Mouse (Mus musculus) lung, postnatal 0 days (tissue): ENCODE data around the gene Olfr1392. TPM values are rescaled to one million over a fixed set of nuclear protein-coding genes. Genes with fewer than 3 reads are reported as not detected.

Source experiments
- ATAC-seq: fragments of 200-750 bp; cut with Nextera tagmentation; 2 replicates; pipeline ENCODE4 v1.8.0; 2017; ENCODE audit warnings: moderate library complexity
- DNase-seq: peaks from one replicate; pipeline ENCODE4 v3.0.0-alpha.2; 2016; ENCODE audit warnings: low spot score
- H3K27ac ChIP-seq: fragments of 300-500 bp; sonication (generic); 2 replicates; pipeline ENCODE4 v1.5.1; 2014; ENCODE audit warnings: antibody characterized with exemption, mild to moderate bottlenecking, low read length, mixed read lengths
- H3K27me3 ChIP-seq: fragments of 300-500 bp; sonication (generic); replicated peaks from 2 replicates; pipeline ENCODE4 v1.6.1; 2014; ENCODE audit warnings: low read length, mixed read lengths; ENCODE audit not compliant: insufficient read depth
- H3K36me3 ChIP-seq: fragments of 300-500 bp; sonication (generic); 2 replicates; pipeline ENCODE4 v1.6.1; 2014; ENCODE audit warnings: low read length, mixed read lengths; ENCODE audit not compliant: insufficient read depth
- H3K4me1 ChIP-seq: fragments of 300-500 bp; sonication (generic); 2 replicates; pipeline ENCODE4 v1.6.1; 2014; ENCODE audit warnings: antibody characterized with exemption, low read depth, low read length, mixed read lengths; ENCODE audit not compliant: insufficient read depth
- H3K4me2 ChIP-seq: fragments of 300-500 bp; sonication (generic); replicated peaks from 2 replicates; pipeline ENCODE4 v1.6.1; 2014; ENCODE audit warnings: low read depth, mild to moderate bottlenecking, low read length, moderate library complexity, mixed read lengths
- H3K4me3 ChIP-seq: fragments of 300-500 bp; sonication (generic); 2 replicates; pipeline ENCODE4 v1.5.1; 2014; ENCODE audit warnings: low read depth, low read length
- H3K9ac ChIP-seq: fragments of 300-500 bp; sonication (generic); replicated peaks from 2 replicates; pipeline ENCODE4 v1.6.1; 2014; ENCODE audit warnings: low read depth, mild to moderate bottlenecking
- H3K9me3 ChIP-seq: fragments of 300-500 bp; sonication (generic); 2 replicates; pipeline ENCODE4 v1.6.1; 2016; ENCODE audit warnings: low read length, mixed read lengths
- CTCF ChIP-seq: IDR thresholded peaks from 2 replicates; pipeline ENCODE4 v1.5.1; 2016; ENCODE audit warnings: antibody characterized with exemption, mild to moderate bottlenecking
- EP300 ChIP-seq: IDR thresholded peaks from 2 replicates; pipeline ENCODE4 v1.6.1; 2016; ENCODE audit warnings: antibody characterized with exemption, mild to moderate bottlenecking, control low read depth
- WGBS: fragments of 180-500 bp; shearing (Covaris S2); extraction: QIAGEN DNeasy Blood & Tissue Kit; methylation state at CpG from one replicate; pipeline ENCODE4 v1.1.7; 2014; 5-methylcytosine and 5-hydroxymethylcytosine counted together
- polyA plus RNA-seq: library from polyadenylated mRNA; unstranded; fragments of >200 nt; fragmentation: Nextera tagmentation; extraction: Ambion mirVana; gene quantifications from 2 replicates; pipeline ENCODE4 v1.2.1, GENCODE M21; 2015

The Olfr1392 gene
- polyA plus RNA-seq, 1 experiment from 2014 or later: not detected

GRCm38 (mm10) chr11:49259829-49260228 is 25.3 kb upstream of the Olfr1392 start:
- no peaks in the 10 kb centered on the region for H3K27me3 ChIP-seq
- WGBS: 9% methylated on average over 1 of the region's 1 CpGs
- ATAC-seq: peak; percentile 33
- H3K27ac ChIP-seq: no peak overlapping the region
- no peak overlapping the region for H3K4me3 ChIP-seq
- no peak overlapping the region for H3K9ac ChIP-seq
- no peaks in the 10 kb centered on the region for H3K9me3 ChIP-seq
- peaks cover 22% of the 10 kb centered on the region for H3K36me3 ChIP-seq
- TF ChIP-seq EP300 (peak; percentile 20; the same call in 1 of the 2 replicates), CTCF (no peak)
- H3K4me1 ChIP-seq: peaks cover under 1% of the 10 kb centered on the region; the same call in 1 of the 2 replicates
- no peak overlapping the region for H3K4me2 ChIP-seq
- peak; percentile 46 for DNase-seq

- no peak overlapping the region for H3K9ac ChIP-seq
- no peaks in the 10 kb centered on the region; the same call in 1 of the 2 replicates for H3K4me1 ChIP-seq
- ATAC-seq (peak; percentile 23; the same call in 1 of the 2 replicates), DNase-seq (peak; percentile 13)
- H3K4me2 ChIP-seq: no peak overlapping the region
- H3K9me3 ChIP-seq: no peaks in the 10 kb centered on the region
- TF ChIP-seq CTCF: no peak
- no peak overlapping the region for H3K4me3 ChIP-seq
- 78% methylated on average over 21 of the region's 21 CpGs for WGBS
- H3K27ac ChIP-seq: 0 out of 2 replicates have a peak overlapping the region, but pooled peaks have one; percentile 14
- H3K36me3 ChIP-seq: peaks cover 18% of the 10 kb centered on the region
- H3K27me3 ChIP-seq: no peaks in the 10 kb centered on the region
These were observed 24.3 kb upstream of the Olfr1392 start for GRCm38 (mm10) chr11:49260598-49261312.

GRCm38 (mm10) chr11:49261313-49261855 is 23.7 kb upstream of the Olfr1392 start:
- no peak overlapping the region for H3K27ac ChIP-seq
- no peak for ATAC-seq
- DNase-seq: no peak
- no peaks in the 10 kb centered on the region; the same call in 1 of the 2 replicates for H3K4me1 ChIP-seq
- no peak overlapping the region for H3K9ac ChIP-seq
- H3K4me2 ChIP-seq: no peak overlapping the region
- 92% methylated on average over 14 of the region's 14 CpGs for WGBS
- H3K27me3 ChIP-seq: no peaks in the 10 kb centered on the region
- H3K4me3 ChIP-seq: no peak overlapping the region
- peaks cover 18% of the 10 kb centered on the region for H3K36me3 ChIP-seq
- TF ChIP-seq EP300 (no peak), CTCF (no peak)
- no peaks in the 10 kb centered on the region for H3K9me3 ChIP-seq

- no peak for TF ChIP-seq CTCF
- no peak for TF ChIP-seq EP300
- no peaks in the 10 kb centered on the region; the same call in 1 of the 2 replicates for H3K4me1 ChIP-seq
- H3K27ac ChIP-seq: no peak overlapping the region
- DNase-seq (no peak), ATAC-seq (no peak)
- H3K9ac ChIP-seq: no peak overlapping the region
- no peak overlapping the region for H3K4me2 ChIP-seq
- no peaks in the 10 kb centered on the region for H3K9me3 ChIP-seq
- peaks cover 18% of the 10 kb centered on the region for H3K36me3 ChIP-seq
- WGBS: 88% methylated on average over 5 of the region's 5 CpGs
- no peak overlapping the region for H3K4me3 ChIP-seq
- no peaks in the 10 kb centered on the region for H3K27me3 ChIP-seq
These were observed 22.8 kb upstream of the Olfr1392 start for GRCm38 (mm10) chr11:49262286-49262685.

GRCm38 (mm10) chr11:49263149-49263548 is 21.9 kb upstream of the Olfr1392 start:
- no peak for ATAC-seq
- TF ChIP-seq CTCF (no peak), EP300 (no peak)
- Histone ChIP-seq H3K27me3 (no peaks in the 10 kb centered on the region), H3K27ac (no peak overlapping the region), H3K9me3 (no peaks in the 10 kb centered on the region), H3K4me1 (no peaks in the 10 kb centered on the region; the same call in 1 of the 2 replicates), H3K36me3 (peaks cover 18% of the 10 kb centered on the region), H3K4me3 (no peak overlapping the region), H3K9ac (no peak overlapping the region), H3K4me2 (no peak overlapping the region)
- DNase-seq: no peak
- 90% methylated on average over 6 of the region's 6 CpGs for WGBS

GRCm38 (mm10) chr11:49264081-49264480 is 21.0 kb upstream of the Olfr1392 start:
- DNase-seq (no peak), ATAC-seq (no peak)
- no peaks in the 10 kb centered on the region for H3K9me3 ChIP-seq
- peaks cover 13% of the 10 kb centered on the region for H3K36me3 ChIP-seq
- no peak overlapping the region for H3K9ac ChIP-seq
- no peak overlapping the region for H3K4me3 ChIP-seq
- H3K4me1 ChIP-seq: no peaks in the 10 kb centered on the region; the same call in 1 of the 2 replicates
- H3K27me3 ChIP-seq: no peaks in the 10 kb centered on the region
- H3K27ac ChIP-seq: 0 out of 2 replicates have a peak overlapping the region, but pooled peaks have one; percentile 43
- TF ChIP-seq EP300 (no peak), CTCF (no peak)
- 83% methylated on average over 7 of the region's 7 CpGs for WGBS
- H3K4me2 ChIP-seq: no peak overlapping the region
